Mouse (Mus musculus) cerebellum, postnatal 10 days (tissue): ENCODE data around the gene Ufc1.
"Not testable (repeated sequence)": the region's sequence is repeated elsewhere in the genome, so short reads cannot be mapped to it uniquely, and the experiment has no call there.

ENCODE experiments used
- DNase-seq, 2 experiments: peaks; one replicate each; pipeline ENCODE4 v3.0.0; 2021; ENCODE audit warnings: mixed read lengths in 2 of 2

Ufc1 gene

GRCm38 (mm10) chr1:171246709-171247452, 47.9 kb downstream of the Ufc1 start:
- peak; percentile 99 for DNase-seq

DNA sequence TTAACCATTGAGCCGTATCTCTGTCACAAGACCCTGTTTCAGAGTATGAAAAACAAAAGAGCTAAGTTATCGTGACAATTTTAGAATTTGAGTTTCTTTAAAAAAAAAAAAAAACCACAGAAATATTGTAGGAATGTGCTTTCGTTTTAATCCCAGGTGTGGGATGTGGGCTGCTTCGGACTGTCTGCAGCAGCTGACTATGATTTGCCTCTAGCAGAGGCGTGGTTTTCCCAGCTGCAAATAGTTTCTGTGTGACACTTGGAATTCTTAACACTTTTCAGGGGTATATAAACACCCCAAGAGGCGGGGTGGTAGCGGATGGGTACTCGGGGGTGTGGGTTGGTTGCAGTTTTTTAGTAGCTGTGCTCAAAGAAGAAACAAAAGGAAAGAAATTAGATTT, 49.5 kb downstream of the Ufc1 start:
- DNase-seq: no peak

DNA sequence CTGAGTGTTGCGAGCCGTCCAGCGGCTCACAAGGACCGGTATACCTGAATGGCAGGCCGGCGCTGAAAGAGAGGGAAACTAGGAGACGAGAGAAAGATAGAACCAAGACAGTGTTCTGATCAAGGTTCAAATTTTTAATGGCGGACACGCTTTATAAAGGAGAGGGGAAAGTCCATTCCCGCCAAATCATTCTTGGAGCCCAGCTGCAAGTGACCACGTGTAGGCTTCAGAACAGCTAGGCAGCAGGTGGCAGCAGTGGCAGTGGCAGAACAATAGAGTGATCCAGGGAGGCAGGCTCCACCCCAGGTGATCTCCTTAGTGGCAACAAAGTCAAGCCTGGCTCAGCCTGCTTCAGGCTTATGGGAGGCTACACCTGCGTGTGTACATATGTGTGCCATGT, 52.9 kb downstream of the Ufc1 start:
- not testable (repeated sequence) for DNase-seq

DNA sequence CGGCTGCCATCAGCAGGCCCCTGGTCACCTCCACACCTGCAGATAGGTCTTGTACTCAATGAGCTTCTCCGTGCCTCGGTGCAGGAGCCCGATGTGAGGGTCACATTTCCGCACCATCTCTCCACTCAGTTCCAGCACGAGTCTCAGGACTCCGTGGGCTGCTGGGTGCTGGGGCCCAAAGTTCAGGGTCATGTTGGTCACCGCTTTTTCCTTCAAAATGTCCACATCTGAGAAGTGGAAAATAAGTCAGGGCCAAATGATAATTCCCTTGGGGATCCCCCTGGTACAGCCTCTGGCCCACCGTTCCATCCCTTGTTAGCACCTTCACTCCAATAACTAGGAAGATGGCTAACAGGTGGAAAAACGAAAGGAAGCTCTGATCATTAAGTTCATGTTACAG, 53.9 kb downstream of the Ufc1 start:
- DNase-seq: no peak

DNA sequence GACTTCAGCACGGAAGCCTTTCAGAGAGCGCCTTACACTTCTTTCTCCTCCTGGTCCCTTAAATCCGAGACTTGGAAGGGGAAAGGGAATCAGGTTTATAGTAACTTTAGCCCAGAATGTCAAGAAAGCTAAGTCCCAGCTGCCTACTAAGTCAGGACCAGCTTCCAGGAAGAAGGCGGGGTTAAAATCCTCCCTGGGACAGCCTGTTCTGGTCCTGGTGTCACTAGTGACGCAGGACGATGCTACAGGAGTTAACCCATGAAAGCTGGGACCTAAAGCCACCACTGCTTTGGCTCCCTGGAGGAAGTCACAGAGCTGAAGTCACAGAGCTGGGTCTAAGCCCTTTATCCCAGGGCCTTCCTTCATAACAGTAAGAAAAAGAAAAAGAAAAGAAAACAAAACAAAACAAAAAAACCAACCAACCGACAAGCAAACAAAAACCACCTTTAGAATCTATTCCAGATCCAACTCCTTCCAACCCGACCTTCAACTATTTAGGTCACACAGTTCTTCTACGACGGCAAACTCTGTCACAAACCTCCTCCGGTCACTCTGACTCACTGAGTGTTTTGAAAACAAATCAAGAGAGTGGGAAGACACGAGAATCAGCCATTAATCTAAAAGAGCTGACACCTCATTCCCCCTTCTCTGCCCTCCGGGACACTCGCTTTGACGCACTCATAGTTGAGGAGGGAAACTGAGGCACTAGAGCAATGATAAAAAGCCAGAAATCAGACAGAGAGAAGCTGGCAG, 54.7 kb downstream of the Ufc1 start:
- DNase-seq: no peak
